Mouse (Mus musculus) Patski (cell line): ENCODE measurements around the gene Cacnb2. TPM values are rescaled to one million over a fixed set of nuclear protein-coding genes. Genes with fewer than 3 reads are reported as not detected.

Experiments used
- ATAC-seq: fragments of 100-300 bp; one replicate; pipeline ENCODE4 v1.8.0; 2021
- CTCF ChIA-PET: fragments of 350-600 bp; sonication (Branson Sonifier 250); formaldehyde crosslinking; loops from one replicate; lab custom pipeline; 2022; ENCODE audit warnings: inconsistent platforms; lab: Charles Lee
- POLR2A ChIA-PET: fragments of 350-600 bp; sonication (Branson Sonifier 250); formaldehyde crosslinking; loops from one replicate; lab custom pipeline; 2022; ENCODE audit warnings: antibody characterized with exemption, inconsistent platforms; lab: Charles Lee
- DNase-seq: peaks from one replicate; pipeline ENCODE4 v3.0.0-alpha.2; 2011; ENCODE audit warnings: low read depth, low spot score
- H3K27me3 ChIP-seq: fragments of 371-371 bp; one replicate; pipeline ENCODE4 v1.5.1; 2021
- CTCF ChIP-seq: fragments of 100-300 bp; IDR thresholded peaks from one replicate; pipeline ENCODE4 v1.5.1; 2021
- in situ Hi-C: fragments of 300-500 bp; cut with MboI; formaldehyde crosslinking; loops from 3 replicates; pipeline ENCODE4 v1.11.1; 2018; ENCODE audit warnings: low pct_unique_long_range_greater_than_20kb, mixed read lengths
- polyA plus RNA-seq: library from polyadenylated mRNA; unstranded; gene quantifications from one replicate; pipeline ENCODE4 v1.2.3, GENCODE M21; 2021

Cacnb2 gene
- polyA plus RNA-seq, 1 experiment from 2014 or later, result 0.91 TPM

GRCm38 (mm10) chr2:14888406-14889195, 285.7 kb downstream of the Cacnb2 start:
- H3K27me3 ChIP-seq, result peaks cover 5% of the 10 kb centered on the region
- no peak for TF ChIP-seq CTCF
- CTCF ChIA-PET, result no interaction called here
- DNase-seq (no peak), ATAC-seq (no peak)
- in situ Hi-C loops, result no loop called here
- POLR2A ChIA-PET, result no interaction called here

- in situ Hi-C loops, result no loop called here
- DNase-seq (no peak), ATAC-seq (no peak)
- no peaks in the 10 kb centered on the region for H3K27me3 ChIP-seq
- POLR2A ChIA-PET, result interaction anchor here (1.3 kb wide), 1 partner anchor 11 kb away, joined by 3 read pairs; no protein-coding TSS in a partner anchor
- CTCF ChIA-PET, result interaction anchor here (0.8 kb wide), 1 partner anchor 8 kb away, joined by 3 read pairs; no protein-coding TSS in a partner anchor
- no peak for TF ChIP-seq CTCF
Measured at GRCm38 (mm10) chr2:14903837-14904236, 300.9 kb downstream of the Cacnb2 start.

GRCm38 (mm10) chr2:14904865-14905264, 302.0 kb downstream of the Cacnb2 start:
- CTCF ChIA-PET, result interaction anchor here (0.8 kb wide), 1 partner anchor 9 kb away, joined by 3 read pairs; no protein-coding TSS in a partner anchor
- DNase-seq (no peak), ATAC-seq (no peak)
- no peaks in the 10 kb centered on the region for H3K27me3 ChIP-seq
- no peak for TF ChIP-seq CTCF
- POLR2A ChIA-PET, result no interaction called here
- in situ Hi-C loops, result no loop called here

GRCm38 (mm10) chr2:14907124-14907925, 304.4 kb downstream of the Cacnb2 start:
- DNase-seq (no peak), ATAC-seq (no peak)
- ChIA-PET POLR2A (no interaction called here), CTCF (no interaction called here)
- in situ Hi-C loops, result no loop called here
- H3K27me3 ChIP-seq, result no peaks in the 10 kb centered on the region
- no peak for TF ChIP-seq CTCF

GRCm38 (mm10) chr2:14917585-14918247, 314.8 kb downstream of the Cacnb2 start:
- no peaks in the 10 kb centered on the region for H3K27me3 ChIP-seq
- ChIA-PET POLR2A (no interaction called here), CTCF (interaction anchor here (1.0 kb wide), 1 partner anchor 14 kb away, joined by 3 read pairs; no protein-coding TSS in a partner anchor)
- in situ Hi-C loops, result no loop called here
- no peak for ATAC-seq
- DNase-seq, result no peak
- no peak for TF ChIP-seq CTCF

GRCm38 (mm10) chr2:14929866-14930265, 327.0 kb downstream of the Cacnb2 start:
- ATAC-seq, result no peak
- DNase-seq, result no peak
- POLR2A ChIA-PET, result no interaction called here
- CTCF ChIA-PET, result no interaction called here
- no peak for TF ChIP-seq CTCF
- in situ Hi-C loops, result no loop called here
- H3K27me3 ChIP-seq, result peaks cover 4% of the 10 kb centered on the region

GRCm38 (mm10) chr2:14931968-14932367, 329.1 kb downstream of the Cacnb2 start:
- no peak for ATAC-seq
- POLR2A ChIA-PET, result no interaction called here
- TF ChIP-seq CTCF, result no peak

GRCm38 (mm10) chr2:14936492-14936891, 333.6 kb downstream of the Cacnb2 start:
- H3K27me3 ChIP-seq, result no peaks in the 10 kb centered on the region
- ATAC-seq (no peak), DNase-seq (no peak)
- no peak for TF ChIP-seq CTCF
- in situ Hi-C loops, result no loop called here
- CTCF ChIA-PET, result interaction anchor here (1.4 kb wide), 1 partner anchor 16 kb away, joined by 4 read pairs; no protein-coding TSS in a partner anchor
- POLR2A ChIA-PET, result no interaction called here

More at GRCm38 (mm10) chr2:14931968-14932367, 329.1 kb downstream of the Cacnb2 start:
- DNase-seq, result no peak
- no peaks in the 10 kb centered on the region for H3K27me3 ChIP-seq
- CTCF ChIA-PET, result interaction anchor here (1.4 kb wide), 1 partner anchor 14 kb away, joined by 3 read pairs; no protein-coding TSS in a partner anchor
- in situ Hi-C loops, result no loop called here

GRCm38 (mm10) chr2:14942261-14942660, 339.4 kb downstream of the Cacnb2 start:
- no peak for TF ChIP-seq CTCF
- in situ Hi-C loops, result no loop called here
- ChIA-PET CTCF (no interaction called here), POLR2A (no interaction called here)
- ATAC-seq (no peak), DNase-seq (no peak)
- no peaks in the 10 kb centered on the region for H3K27me3 ChIP-seq

GRCm38 (mm10) chr2:14943691-14944357, 340.9 kb downstream of the Cacnb2 start:
- TF ChIP-seq CTCF, result no peak
- in situ Hi-C loops, result no loop called here
- CTCF ChIA-PET, result no interaction called here

More at GRCm38 (mm10) chr2:14943691-14944357, 340.9 kb downstream of the Cacnb2 start:
- no peaks in the 10 kb centered on the region for H3K27me3 ChIP-seq
- POLR2A ChIA-PET, result no interaction called here
- DNase-seq (no peak), ATAC-seq (no peak)
